Mouse (Mus musculus): ENCODE results near the gene Hey2.

DNA sequence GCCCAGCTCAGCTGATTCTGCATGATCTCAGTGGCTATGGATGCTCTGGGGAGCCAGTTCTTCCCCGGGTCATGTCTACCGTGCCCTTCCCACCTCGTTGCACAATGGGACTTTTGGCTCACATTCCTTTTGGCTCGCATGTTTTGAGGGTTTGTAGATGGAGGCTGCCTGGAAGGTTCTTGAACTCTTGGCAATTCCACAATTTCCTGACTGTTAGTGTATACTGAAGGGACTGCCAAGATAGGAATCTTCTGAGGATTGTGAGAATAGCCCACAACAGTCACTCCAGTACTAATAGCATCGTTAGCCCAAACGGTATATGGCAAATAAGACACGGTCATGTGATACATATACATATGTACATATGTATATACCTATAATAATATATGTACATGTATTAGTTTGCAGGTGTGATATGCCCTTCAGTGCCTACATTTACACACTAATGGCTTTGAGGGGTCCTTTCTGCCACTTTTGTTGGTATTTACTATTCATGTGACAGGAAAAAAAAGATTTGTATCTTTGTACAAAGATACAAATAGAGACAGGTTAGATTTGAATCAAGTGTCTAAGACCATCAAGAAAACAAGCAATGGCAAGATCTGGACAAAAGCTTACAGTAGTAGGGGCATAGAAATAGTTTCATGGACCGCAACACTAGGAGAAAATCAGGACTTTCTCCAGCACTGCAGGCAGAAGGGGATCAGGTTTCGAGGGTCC is 32.2 kb downstream of the Hey2 start:
- TF ChIP-seq GATA1 (IDR thresholded peaks at IDR 0.05; ENCODE audit: borderline replicate concordance, low read length) (no peak), FLI1 (IDR thresholded peaks at IDR 0.05; ENCODE audit: low read length) (no peak)
